Mouse (Mus musculus): ENCODE data around the gene Tspan33.
"Not testable (repeated sequence)": the region's sequence is repeated elsewhere in the genome, so short reads cannot be mapped to it uniquely, and the experiment has no call there.

Tspan33 gene

DNA sequence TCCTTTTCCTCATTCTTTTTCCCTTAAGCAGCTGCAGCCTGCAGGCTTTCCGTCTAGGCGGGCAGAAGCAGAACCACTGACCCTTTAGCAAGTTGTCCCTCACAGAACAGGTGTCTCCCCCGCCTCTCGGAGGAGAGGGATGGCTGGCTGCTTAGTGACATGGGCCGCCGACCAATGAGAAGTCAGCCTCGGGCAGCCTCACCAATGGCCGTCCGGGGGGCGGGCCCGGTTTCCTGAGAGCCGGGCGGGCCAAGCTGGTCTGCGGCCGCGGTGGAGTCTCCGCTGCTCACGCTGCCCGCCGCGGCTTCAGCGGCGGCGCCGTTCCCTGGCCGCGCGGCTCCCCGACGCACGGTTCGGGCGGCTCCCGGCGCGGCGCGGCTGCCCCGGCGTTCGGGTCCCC is at the start of gene Tspan33:
TSS of gene Tspan33 (plus strand) at position 270 of the 400 bp plus-strand sequence.
- peak; percentile 87 to 91 for DNase-seq (ENCODE audit: low spot score in 2 of 2)

GRCm38 (mm10) chr6:29649494-29650169 is 44.4 kb upstream of the Tspan33 start:
- DNase-seq (ENCODE audit: low spot score in 2 of 2), result peak; percentile 78 to 89

- DNase-seq (ENCODE audit: low spot score in 2 of 2), result no peak
These were observed 43.9 kb upstream of the Tspan33 start for GRCm38 (mm10) chr6:29650170-29650549.

GRCm38 (mm10) chr6:29653271-29653670 is 40.8 kb upstream of the Tspan33 start:
- no peak for DNase-seq (ENCODE audit: low spot score in 2 of 2)

DNA sequence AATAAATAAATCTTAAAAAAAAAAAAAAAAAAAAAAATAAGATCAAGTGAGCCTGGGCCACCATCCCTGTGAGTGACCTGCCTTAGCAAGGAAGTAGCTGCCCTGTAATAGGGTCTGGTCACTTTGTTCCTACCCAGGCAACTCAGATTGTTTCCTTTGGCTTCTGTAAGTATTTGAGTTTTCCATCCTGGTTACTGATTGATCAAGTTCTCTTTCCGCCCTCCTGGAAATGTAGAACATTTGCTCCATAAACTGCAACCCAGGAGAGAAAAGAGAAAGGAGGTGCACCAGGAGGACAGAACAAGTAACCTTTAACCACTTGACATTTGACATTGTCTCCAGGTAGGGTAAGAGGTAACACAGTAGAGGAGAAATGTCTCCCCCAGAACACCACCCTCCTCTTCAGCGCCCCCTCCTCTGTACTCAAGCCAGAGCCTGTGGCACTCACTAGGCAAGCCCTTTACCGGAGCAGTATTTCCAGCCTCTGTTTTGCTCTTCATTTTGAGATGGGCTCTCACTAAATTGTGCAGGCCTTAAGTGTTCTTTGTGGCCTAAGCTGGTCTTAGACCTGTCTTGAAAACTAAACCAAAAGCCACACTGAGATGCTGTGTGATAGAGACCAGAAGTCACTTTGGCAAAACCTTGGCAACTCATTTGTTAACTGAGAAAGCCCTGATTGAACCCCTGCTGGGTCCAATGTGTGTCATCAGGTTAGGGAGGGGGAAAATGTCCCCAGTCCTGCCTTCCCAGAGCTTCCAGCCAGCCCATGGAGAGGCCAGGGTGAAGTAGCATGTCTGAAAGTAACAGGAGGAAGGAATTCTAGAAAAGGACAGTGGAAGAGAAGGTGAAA is 35.2 kb upstream of the Tspan33 start:
- no peak for DNase-seq (ENCODE audit: low spot score in 2 of 2)

DNA sequence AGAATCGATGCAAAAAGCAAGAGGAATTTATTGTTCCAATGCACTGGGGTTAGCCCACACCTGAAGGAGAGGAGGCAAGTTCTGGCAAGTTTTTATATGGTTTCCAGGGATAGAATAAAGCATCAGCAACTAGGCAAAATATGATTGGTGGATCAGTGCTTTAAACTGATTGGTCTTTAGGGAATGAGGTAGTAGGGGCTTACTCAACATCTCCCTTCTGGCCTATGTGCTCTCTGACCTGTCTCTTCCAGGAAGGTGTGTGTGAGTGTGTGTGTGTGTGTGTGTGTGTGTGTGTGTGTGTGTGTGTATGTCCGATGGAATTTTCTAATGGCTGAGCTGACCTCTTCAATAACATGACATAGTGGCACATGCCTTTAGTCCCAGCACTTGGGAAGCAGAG is 34.1 kb upstream of the Tspan33 start:
- no peak for DNase-seq (ENCODE audit: low spot score in 2 of 2)

DNA sequence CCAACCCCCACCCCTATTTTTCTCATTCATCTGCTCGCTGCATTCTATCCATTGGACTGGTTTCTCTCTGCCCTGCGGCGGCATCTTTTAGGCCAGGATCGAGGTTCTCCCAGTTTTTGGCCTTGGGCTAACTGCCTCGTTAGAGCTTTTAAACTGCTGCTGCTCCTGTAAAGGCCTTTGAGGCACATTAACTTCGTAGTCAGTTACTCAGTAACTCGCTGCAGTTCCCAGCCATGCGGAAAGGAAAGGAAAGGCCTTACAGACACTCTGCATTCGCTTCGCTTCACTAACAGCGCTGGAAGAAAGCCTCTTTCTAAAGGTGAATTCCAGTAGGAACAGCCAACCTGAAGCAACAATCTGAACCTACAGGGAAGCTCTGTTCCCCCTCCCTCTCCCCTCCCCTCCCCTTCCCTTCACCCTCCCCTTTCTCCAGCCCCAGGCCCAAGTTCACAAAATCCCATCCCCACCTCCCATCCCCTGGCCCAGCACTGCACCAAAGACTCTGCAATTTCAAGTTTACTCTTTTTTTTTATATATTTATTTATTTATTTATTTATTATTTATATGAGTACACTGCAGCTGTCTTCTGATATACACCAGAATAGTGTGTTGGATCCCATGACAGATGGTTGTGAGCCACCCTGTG is 33.2 kb upstream of the Tspan33 start:
- DNase-seq (ENCODE audit: low spot score in 2 of 2), result no peak

DNA sequence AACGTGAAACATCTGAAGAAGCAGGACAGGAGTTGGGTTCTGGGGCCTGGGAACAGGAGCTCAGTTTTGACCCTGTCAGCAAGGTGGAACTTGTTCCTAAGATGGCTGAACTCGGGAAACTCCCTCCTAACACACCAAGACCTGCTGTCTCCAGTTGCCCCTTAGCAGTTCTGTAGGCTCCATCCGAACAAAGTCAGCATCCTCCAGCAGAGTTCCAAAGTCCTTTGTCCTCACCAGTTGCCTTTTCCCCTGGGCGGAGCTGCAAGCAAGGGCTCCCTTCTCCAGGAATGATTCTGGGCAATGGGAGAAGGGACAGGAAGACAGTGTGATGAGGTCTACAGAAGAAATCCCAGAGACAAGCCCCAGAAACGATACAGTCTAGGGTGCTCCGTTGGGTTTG is 26.8 kb upstream of the Tspan33 start:
- no peak for DNase-seq (ENCODE audit: low spot score in 2 of 2)

- no peak for DNase-seq (ENCODE audit: low spot score in 2 of 2)
These were observed 22.3 kb upstream of the Tspan33 start for GRCm38 (mm10) chr6:29671741-29672140.

DNA sequence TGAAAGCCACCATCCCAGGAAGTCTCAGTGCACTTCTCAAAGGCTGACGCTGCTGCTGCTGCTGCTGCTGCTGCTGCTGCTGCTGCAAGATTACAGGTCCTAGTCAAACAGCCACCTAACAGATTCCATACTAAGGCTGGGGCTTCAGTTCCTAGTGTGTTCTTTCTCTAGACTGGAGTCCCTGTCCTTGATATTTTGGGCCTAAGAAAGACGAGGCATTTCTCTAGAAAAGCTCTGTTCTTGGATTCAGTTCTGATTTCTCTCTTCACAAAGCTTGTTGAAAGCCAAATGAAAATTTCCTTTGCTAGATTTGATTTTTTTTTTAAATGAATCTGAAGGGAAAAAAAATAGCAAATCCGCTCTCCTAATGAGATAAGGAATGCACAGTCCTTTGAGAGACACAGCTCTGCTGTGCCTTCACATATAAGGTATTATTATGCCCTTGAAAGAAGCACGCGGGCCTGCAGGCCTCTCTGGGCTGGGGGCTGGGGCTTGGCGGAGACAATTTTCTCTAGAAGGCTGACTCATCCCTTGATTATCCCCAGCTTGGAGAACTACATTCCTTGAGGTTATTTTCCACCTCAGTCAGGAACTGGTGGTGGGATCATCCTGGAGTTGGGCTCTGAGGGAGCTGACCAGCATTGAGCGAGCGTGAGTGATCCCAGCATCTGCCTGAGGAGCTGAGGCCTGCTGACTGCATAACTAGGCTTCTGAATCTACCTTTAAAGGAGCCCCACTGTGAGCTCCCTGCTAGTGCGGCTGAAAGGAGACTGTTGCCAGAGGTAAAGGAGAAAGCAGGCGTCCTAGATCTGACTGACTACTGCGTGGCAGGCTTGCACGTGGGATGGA is 21.2 kb upstream of the Tspan33 start:
- no peak for DNase-seq (ENCODE audit: low spot score in 2 of 2)

- no peak for DNase-seq (ENCODE audit: low spot score in 2 of 2)
These were observed 20.3 kb upstream of the Tspan33 start for GRCm38 (mm10) chr6:29673739-29674138.

GRCm38 (mm10) chr6:29679947-29680550 is 14.0 kb upstream of the Tspan33 start:
- DNase-seq (ENCODE audit: low spot score in 2 of 2), result not testable (repeated sequence)

DNA sequence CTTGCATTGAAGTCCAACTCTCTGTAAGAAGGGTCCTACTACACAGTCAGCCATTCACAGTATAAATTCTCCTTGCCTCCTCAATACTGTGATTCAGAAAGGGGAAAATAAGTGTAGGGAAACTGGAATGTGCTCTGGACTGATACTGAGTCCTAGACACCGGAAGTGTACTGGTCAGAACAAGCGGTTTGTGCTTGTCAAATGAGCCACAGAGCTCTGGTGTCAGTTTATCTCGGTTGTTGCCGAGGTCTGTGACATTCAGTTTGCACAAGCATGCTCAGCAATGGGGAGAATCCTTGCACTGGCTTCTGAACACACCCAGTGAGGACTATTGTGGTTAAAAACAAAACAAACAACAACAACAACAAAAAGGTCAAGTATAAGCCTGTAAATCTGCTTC is 12.2 kb upstream of the Tspan33 start:
- DNase-seq (ENCODE audit: low spot score in 2 of 2), result no peak

DNA sequence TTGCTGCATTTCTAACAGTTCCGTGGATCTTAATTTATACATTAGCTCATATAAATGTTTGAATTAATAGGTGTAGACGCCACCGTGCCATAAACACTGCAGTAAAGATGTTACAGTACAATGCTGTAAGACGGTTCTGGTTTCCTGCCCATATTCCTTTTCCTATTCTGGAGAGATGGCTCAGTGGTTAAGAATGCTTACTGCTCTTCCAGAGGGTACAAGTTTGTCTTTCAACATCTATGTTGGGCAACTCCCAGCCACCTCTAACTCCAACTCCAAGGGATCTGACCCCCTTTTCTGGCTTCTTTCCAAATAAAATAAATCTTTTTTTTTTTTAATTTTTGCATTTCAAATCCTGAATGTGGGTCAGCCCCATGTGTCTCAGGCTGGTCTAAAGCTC is 9.3 kb upstream of the Tspan33 start:
- no peak for DNase-seq (ENCODE audit: low spot score in 2 of 2)

GRCm38 (mm10) chr6:29685952-29686351 is 8.1 kb upstream of the Tspan33 start:
- no peak for DNase-seq (ENCODE audit: low spot score in 2 of 2)

DNA sequence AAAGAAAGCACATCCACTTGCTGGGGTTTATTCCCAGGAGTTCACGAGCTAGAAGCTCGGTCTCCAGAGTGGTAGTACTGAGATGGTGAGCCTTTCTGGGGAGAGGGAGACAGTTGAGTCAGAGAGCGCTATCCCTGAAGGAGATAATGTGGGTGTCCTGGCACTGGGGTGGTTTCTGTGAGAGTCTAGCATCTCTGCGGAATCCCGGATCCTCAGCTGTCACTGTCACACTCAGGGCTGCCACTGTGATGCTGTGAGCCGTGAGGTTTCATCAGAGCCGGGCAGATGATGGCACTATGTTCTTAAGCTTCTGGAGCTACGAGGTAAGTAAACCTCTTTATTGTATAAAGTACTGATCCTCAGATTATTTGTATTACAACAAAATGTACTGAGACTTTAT is 4.6 kb upstream of the Tspan33 start:
- no peak for DNase-seq (ENCODE audit: low spot score in 2 of 2)

GRCm38 (mm10) chr6:29694375-29695289 is 610 bp downstream of the Tspan33 start:
- DNase-seq (ENCODE audit: low spot score in 2 of 2), result no peak

DNA sequence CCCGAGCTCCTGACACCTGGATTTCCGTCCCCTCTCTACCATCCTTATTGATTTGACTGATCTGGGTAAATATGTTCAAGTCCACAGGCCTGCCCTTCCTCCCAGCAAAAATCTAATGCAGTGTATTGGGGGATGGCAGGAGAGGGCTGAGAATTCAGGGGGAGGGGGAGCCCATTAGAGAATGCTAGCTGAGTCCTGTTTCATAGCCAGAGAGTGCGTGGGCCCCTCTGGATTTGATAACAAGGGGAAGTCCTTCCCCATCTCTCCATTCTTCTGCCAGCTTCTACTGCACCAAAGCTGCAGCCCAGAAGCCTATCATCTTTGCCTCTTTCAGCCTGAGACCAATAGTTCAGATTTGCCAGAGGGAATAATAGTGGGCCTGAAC is 1.3 kb downstream of the Tspan33 start:
- DNase-seq (ENCODE audit: low spot score in 2 of 2), result no peak

- DNase-seq (ENCODE audit: low spot score in 2 of 2), result no peak
These were observed 2.0 kb downstream of the Tspan33 start for GRCm38 (mm10) chr6:29695975-29696374.

DNA sequence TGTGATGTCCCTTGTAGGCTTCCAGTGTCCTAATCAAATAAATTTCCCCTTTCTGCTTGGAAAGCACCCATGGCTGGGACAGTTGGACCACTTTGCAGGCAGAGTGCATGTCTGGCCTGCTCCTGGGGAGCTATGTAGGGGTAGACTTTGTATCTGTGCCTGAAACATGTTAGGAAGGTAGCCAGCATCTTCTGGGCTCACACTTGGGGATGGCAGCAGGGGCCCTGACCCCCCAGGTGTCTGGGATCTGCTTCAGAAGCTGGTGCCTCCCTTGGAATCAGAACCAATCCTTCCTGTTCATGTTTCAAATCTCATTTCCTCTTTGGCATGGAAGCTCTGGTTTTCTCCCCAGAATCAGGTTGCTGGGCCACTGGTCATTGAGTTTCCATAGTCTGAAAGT is 3.1 kb downstream of the Tspan33 start:
- no peak for DNase-seq (ENCODE audit: low spot score in 2 of 2)

Measured in urinary bladder, postnatal 4 days (tissue).